Mouse (Mus musculus): ENCODE measurements around the gene BC035947. TPM values are rescaled to one million over a fixed set of nuclear protein-coding genes. Genes with fewer than 3 reads are reported as not detected.
A peak's percentile ranks its signal among the peaks of the same experiment; 100 is the strongest.
"Not testable (repeated sequence)": the region's sequence is repeated elsewhere in the genome, so short reads cannot be mapped to it uniquely, and the experiment has no call there.

BC035947 gene
- polyA plus RNA-seq (2012; rRNA removed), result 0.03 and 2.1 TPM in 2 replicates

DNA sequence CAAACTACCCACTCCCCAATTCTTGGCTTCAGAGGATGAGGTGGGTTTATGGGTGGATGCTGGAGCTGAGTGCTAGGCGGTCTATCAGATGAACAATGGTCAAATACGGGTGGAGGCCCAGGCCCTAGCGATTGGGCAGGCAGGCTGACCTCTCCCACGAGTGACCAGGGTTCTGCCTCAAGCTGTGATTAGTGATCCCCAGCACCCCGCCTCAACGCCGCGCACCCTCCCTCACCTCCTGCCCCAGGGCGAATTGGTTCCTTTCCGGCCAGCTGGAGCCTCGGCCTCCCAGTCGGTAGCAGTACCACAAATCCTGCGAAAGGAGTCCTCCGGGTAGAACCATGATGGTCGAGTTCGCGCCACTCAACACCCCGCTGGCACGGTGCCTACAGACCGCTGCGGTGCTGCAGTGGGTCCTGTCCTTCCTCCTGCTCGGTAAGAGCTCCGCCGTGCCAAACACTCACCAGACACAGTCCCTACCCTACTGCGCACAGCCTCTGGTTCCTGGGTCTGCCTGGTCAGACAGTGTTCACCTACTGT, at the start of gene BC035947:
Gene BC035947 (minus strand): TSS at position 538 of the 540 bp plus-strand sequence.
- 7% methylated on average over 25 of the region's 25 CpGs for WGBS
- TF ChIP-seq CTCF (IDR thresholded peaks at IDR 0.05; ENCODE audit: extremely low read depth, insufficient read length, insufficient replicate concordance, low read depth, low read length), result no peak
- TF ChIP-seq POLR2A (IDR thresholded peaks at IDR 0.05; ENCODE audit: low read depth, low read length), result no peak

DNA sequence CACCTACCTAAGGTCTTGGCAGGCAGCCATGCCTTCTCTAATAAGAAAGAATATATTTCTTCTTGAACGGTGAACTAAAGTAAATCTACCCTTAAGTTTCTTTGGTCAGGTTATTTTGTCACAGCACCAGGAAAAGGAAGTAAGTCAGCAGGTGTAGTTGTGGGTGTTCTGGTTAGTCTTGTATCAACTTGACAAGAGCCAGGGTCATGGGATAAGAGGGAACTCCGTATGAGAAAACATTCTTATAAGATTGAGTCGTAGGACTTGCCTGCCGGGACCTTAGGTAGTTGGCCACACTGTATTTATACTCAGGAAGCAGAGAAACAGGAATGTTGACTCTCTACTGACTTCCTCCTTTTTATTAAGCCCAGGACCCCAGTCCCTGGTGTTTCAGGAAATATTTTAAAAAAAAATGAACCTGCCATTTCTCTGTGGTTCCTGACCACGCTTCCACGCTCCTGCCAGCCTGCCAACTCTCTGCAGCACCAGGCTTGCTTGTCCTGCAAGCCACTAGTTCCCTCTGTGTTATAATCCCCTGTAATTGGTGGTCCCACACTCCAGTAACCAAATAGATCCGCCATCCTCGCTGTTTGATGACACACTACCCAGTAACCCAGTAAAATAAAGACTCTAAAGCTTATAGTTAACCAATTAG, 42.2 kb upstream of the BC035947 start:
- Histone ChIP-seq H3K4me3 (ENCODE audit: low read depth, low read length) (no peak overlapping the region), H3K27ac (ENCODE audit: insufficient read depth, low read depth, low read length) (no peak overlapping the region), H3K36me3 (ENCODE audit: control insufficient read depth, insufficient read depth, low read length) (no peaks in the 10 kb centered on the region), H3K4me1 (ENCODE audit: control insufficient read depth, insufficient read depth, insufficient read length, low read length) (no peaks in the 10 kb centered on the region), H3K27me3 (ENCODE audit: control insufficient read depth, insufficient read depth, low read length) (no peaks in the 10 kb centered on the region)
- WGBS, result 58% methylated on average over 8 of the region's 8 CpGs
- TF ChIP-seq CTCF (IDR thresholded peaks at IDR 0.05; ENCODE audit: extremely low read depth, insufficient read length, insufficient replicate concordance, low read depth, low read length) (no peak), POLR2A (IDR thresholded peaks at IDR 0.05; ENCODE audit: low read depth, low read length) (no peak)

More for the DNA sequence above, at the start of gene BC035947:
- Histone ChIP-seq H3K4me3 (ENCODE audit: low read depth, low read length) (peak within 1 kb of the TSS; percentile 23), H3K27ac (ENCODE audit: insufficient read depth, low read depth, low read length) (no peak within 1 kb of the TSS), H3K27me3 (ENCODE audit: control insufficient read depth, insufficient read depth, low read length) (no peaks in the 10 kb centered on the region), H3K36me3 (ENCODE audit: control insufficient read depth, insufficient read depth, low read length) (no peaks in the 10 kb centered on the region), H3K4me1 (ENCODE audit: control insufficient read depth, insufficient read depth, insufficient read length, low read length) (peaks cover 8% of the 10 kb centered on the region)

DNA sequence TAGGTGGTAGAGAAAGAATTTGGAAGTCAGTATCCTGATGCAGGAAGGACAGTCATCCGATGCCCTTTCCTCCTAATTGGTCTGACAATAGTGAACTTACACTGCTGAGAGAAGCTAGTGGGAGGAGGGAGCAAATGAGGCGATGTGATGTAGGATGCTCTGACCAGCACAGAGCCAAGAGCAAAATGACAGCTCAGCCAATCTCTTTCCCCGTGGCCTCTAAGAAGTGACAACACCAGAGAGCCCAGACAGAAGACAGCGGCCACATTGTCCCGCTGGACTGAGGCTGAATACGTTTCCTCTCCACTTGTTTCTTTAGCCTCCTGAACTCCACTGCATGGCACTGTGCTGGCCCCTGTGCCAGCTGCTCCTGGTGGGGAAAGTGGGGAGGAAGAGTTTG, 37.0 kb upstream of the BC035947 start:
- Histone ChIP-seq H3K4me3 (ENCODE audit: low read depth, low read length) (no peak overlapping the region), H3K27me3 (ENCODE audit: control insufficient read depth, insufficient read depth, low read length) (no peaks in the 10 kb centered on the region), H3K27ac (ENCODE audit: insufficient read depth, low read depth, low read length) (no peak overlapping the region), H3K36me3 (ENCODE audit: control insufficient read depth, insufficient read depth, low read length) (no peaks in the 10 kb centered on the region), H3K4me1 (ENCODE audit: control insufficient read depth, insufficient read depth, insufficient read length, low read length) (no peaks in the 10 kb centered on the region)
- 74% methylated on average over 6 of the region's 6 CpGs for WGBS
- no peak for TF ChIP-seq CTCF (IDR thresholded peaks at IDR 0.05; ENCODE audit: extremely low read depth, insufficient read length, insufficient replicate concordance, low read depth, low read length)
- TF ChIP-seq POLR2A (IDR thresholded peaks at IDR 0.05; ENCODE audit: low read depth, low read length), result no peak

DNA sequence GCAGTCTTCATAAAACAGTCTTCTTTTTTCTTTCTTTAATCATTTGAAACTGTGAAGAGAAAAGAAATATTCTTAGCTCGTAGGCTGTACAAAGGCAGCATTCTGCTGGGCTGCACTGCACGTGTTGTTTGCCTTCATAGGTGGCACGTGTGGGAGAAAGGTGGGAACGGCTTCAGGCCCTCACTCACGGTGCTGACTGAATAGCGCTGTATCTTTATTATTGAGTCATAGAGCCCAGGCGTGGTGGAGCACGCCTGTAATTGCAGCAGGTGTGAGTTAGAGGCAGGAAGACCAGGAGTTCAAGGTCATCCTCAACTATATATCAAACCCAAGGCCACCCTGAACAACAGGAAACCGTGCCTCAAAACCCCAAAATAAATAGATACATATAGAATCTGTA, 34.3 kb upstream of the BC035947 start:
- Histone ChIP-seq H3K36me3 (ENCODE audit: control insufficient read depth, insufficient read depth, low read length) (no peaks in the 10 kb centered on the region), H3K27ac (ENCODE audit: insufficient read depth, low read depth, low read length) (no peak overlapping the region), H3K4me1 (ENCODE audit: control insufficient read depth, insufficient read depth, insufficient read length, low read length) (no peaks in the 10 kb centered on the region), H3K4me3 (ENCODE audit: low read depth, low read length) (no peak overlapping the region), H3K27me3 (ENCODE audit: control insufficient read depth, insufficient read depth, low read length) (no peaks in the 10 kb centered on the region)
- TF ChIP-seq CTCF (IDR thresholded peaks at IDR 0.05; ENCODE audit: extremely low read depth, insufficient read length, insufficient replicate concordance, low read depth, low read length), result no peak
- TF ChIP-seq POLR2A (IDR thresholded peaks at IDR 0.05; ENCODE audit: low read depth, low read length), result no peak
- 28% methylated on average over 9 of the region's 9 CpGs for WGBS

GRCm38 (mm10) chr1:78543631-78544030, 31.7 kb upstream of the BC035947 start:
- not testable (repeated sequence) for H3K4me3 ChIP-seq (ENCODE audit: low read depth, low read length); H3K36me3 ChIP-seq (ENCODE audit: control insufficient read depth, insufficient read depth, low read length); H3K27ac ChIP-seq (ENCODE audit: insufficient read depth, low read depth, low read length); H3K27me3 ChIP-seq (ENCODE audit: control insufficient read depth, insufficient read depth, low read length); H3K4me1 ChIP-seq (ENCODE audit: control insufficient read depth, insufficient read depth, insufficient read length, low read length)
- 93% methylated on average over 1 of the region's 1 CpGs for WGBS

DNA sequence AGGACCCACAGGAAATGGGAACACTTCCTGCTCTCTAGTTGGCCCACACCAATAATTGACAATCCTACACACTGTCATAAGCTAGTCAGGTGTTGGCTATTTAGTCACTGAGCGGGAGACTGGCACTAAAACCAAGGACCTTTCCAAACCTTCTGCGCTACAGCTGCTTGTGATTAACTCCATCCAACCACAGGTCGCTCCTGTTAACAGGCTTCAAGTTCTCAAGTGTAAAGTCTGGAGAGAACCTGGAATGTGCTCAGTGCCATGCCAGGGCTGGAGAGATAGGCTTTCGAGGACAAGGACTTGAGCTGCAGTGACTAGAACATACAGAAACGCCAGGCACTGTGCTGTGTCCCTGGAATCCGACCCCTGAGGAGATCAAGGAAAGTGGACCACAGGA, 27.2 kb upstream of the BC035947 start:
- 82% methylated on average over 6 of the region's 6 CpGs for WGBS
- TF ChIP-seq POLR2A (IDR thresholded peaks at IDR 0.05; ENCODE audit: low read depth, low read length) (no peak), CTCF (IDR thresholded peaks at IDR 0.05; ENCODE audit: extremely low read depth, insufficient read length, insufficient replicate concordance, low read depth, low read length) (no peak)
- Histone ChIP-seq H3K27me3 (ENCODE audit: control insufficient read depth, insufficient read depth, low read length) (no peaks in the 10 kb centered on the region), H3K27ac (ENCODE audit: insufficient read depth, low read depth, low read length) (no peak overlapping the region), H3K36me3 (ENCODE audit: control insufficient read depth, insufficient read depth, low read length) (no peaks in the 10 kb centered on the region), H3K4me3 (ENCODE audit: low read depth, low read length) (no peak overlapping the region), H3K4me1 (ENCODE audit: control insufficient read depth, insufficient read depth, insufficient read length, low read length) (0 out of 2 replicates have a peak, but pooled peaks cover 2% of the 10 kb centered on the region)

- H3K27me3 ChIP-seq (ENCODE audit: control insufficient read depth, insufficient read depth, low read length), result no peaks in the 10 kb centered on the region
- 67% methylated on average over 5 of the region's 5 CpGs for WGBS
- H3K4me1 ChIP-seq (ENCODE audit: control insufficient read depth, insufficient read depth, insufficient read length, low read length), result 0 out of 2 replicates have a peak, but pooled peaks cover 2% of the 10 kb centered on the region
- TF ChIP-seq CTCF (IDR thresholded peaks at IDR 0.05; ENCODE audit: extremely low read depth, insufficient read length, insufficient replicate concordance, low read depth, low read length) (no peak), POLR2A (IDR thresholded peaks at IDR 0.05; ENCODE audit: low read depth, low read length) (no peak)
- H3K36me3 ChIP-seq (ENCODE audit: control insufficient read depth, insufficient read depth, low read length), result no peaks in the 10 kb centered on the region
- no peak overlapping the region for H3K4me3 ChIP-seq (ENCODE audit: low read depth, low read length)
- H3K27ac ChIP-seq (ENCODE audit: insufficient read depth, low read depth, low read length), result no peak overlapping the region
These were observed 26.4 kb upstream of the BC035947 start for GRCm38 (mm10) chr1:78538396-78538795.
